Mouse (Mus musculus): ENCODE measurements around the gene Usb1.

Gene Usb1

GRCm38 (mm10) chr8:95336363-95336762, 4.3 kb downstream of the Usb1 start:
- no peak for DNase-seq (ENCODE audit: low spot score)

- DNase-seq (ENCODE audit: low spot score), result no peak
These were observed 9.6 kb downstream of the Usb1 start for GRCm38 (mm10) chr8:95341721-95342120.

GRCm38 (mm10) chr8:95344668-95345067, 12.6 kb downstream of the Usb1 start:
- no peak for DNase-seq (ENCODE audit: low spot score)

- no peak for DNase-seq (ENCODE audit: low spot score)
These were observed 14.8 kb downstream of the Usb1 start for GRCm38 (mm10) chr8:95346643-95347545.

- DNase-seq (ENCODE audit: low spot score), result no peak
These were observed 16.3 kb downstream of the Usb1 start for GRCm38 (mm10) chr8:95348356-95348755.

- DNase-seq (ENCODE audit: low spot score), result no peak
These were observed 16.9 kb downstream of the Usb1 start for GRCm38 (mm10) chr8:95348811-95349630.

- no peak for DNase-seq (ENCODE audit: low spot score)
These were observed 19.4 kb downstream of the Usb1 start for GRCm38 (mm10) chr8:95351461-95351860.

GRCm38 (mm10) chr8:95352151-95352870, 20.2 kb downstream of the Usb1 start, which contains the start of gene Mmp15:
Gene Mmp15, plus strand, starts transcription at chr8:95352268.
- DNase-seq (ENCODE audit: low spot score), result no peak

GRCm38 (mm10) chr8:95352871-95353866, 21.1 kb downstream of the Usb1 start:
- DNase-seq (ENCODE audit: low spot score), result no peak

GRCm38 (mm10) chr8:95354606-95355005, 22.5 kb downstream of the Usb1 start:
- no peak for DNase-seq (ENCODE audit: low spot score)

GRCm38 (mm10) chr8:95358550-95359411, 26.7 kb downstream of the Usb1 start:
- DNase-seq (ENCODE audit: low spot score), result no peak

GRCm38 (mm10) chr8:95360181-95361015, 28.3 kb downstream of the Usb1 start:
- no peak for DNase-seq (ENCODE audit: low spot score)

- no peak for DNase-seq (ENCODE audit: low spot score)
These were observed 28.9 kb downstream of the Usb1 start for GRCm38 (mm10) chr8:95361016-95361341.

GRCm38 (mm10) chr8:95362272-95362671, 30.2 kb downstream of the Usb1 start:
- DNase-seq (ENCODE audit: low spot score), result no peak

GRCm38 (mm10) chr8:95363849-95364248, 31.8 kb downstream of the Usb1 start:
- no peak for DNase-seq (ENCODE audit: low spot score)

- no peak for DNase-seq (ENCODE audit: low spot score)
These were observed 37.7 kb downstream of the Usb1 start for GRCm38 (mm10) chr8:95369581-95370326.

GRCm38 (mm10) chr8:95373389-95374002, 41.4 kb downstream of the Usb1 start:
- no peak for DNase-seq (ENCODE audit: low spot score)

- DNase-seq (ENCODE audit: low spot score), result no peak
These were observed 42.3 kb downstream of the Usb1 start for GRCm38 (mm10) chr8:95374429-95374828.
